Mouse (Mus musculus): ENCODE results near the gene Vps37c. TPM values are rescaled to one million over a fixed set of nuclear protein-coding genes. Genes with fewer than 3 reads are reported as not detected.
A peak's percentile ranks its signal among the peaks of the same experiment; 100 is the strongest.

Vps37c gene
- polyA plus RNA-seq, 1 experiment from 2014 or later, result 23.1 TPM

GRCm38 (mm10) chr19:10678772-10679067 lies 9.8 kb upstream of the Vps37c start:
- H3K4me1 ChIP-seq (ENCODE audit: control insufficient read depth, insufficient read depth, low read length), result no peaks in the 10 kb centered on the region
- WGBS, result 58% methylated on average over 1 of the region's 1 CpGs
- H3K4me3 ChIP-seq (ENCODE audit: low read depth, low read length), result no peak overlapping the region
- H3K27me3 ChIP-seq (ENCODE audit: control insufficient read depth, insufficient read depth, low read length), result no peaks in the 10 kb centered on the region
- H3K9ac ChIP-seq (replicated peaks; ENCODE audit: low read depth, low read length), result no peak overlapping the region
- no peak overlapping the region for H3K27ac ChIP-seq (ENCODE audit: low read depth, low read length)
- ATAC-seq (ENCODE audit: low read depth), result peak; percentile 41; the same call in 1 of the 2 replicates
- H3K36me3 ChIP-seq (ENCODE audit: control insufficient read depth, insufficient read depth, low read length), result no peaks in the 10 kb centered on the region
- no peaks in the 10 kb centered on the region for H3K9me3 ChIP-seq (ENCODE audit: control insufficient read depth, low read length)
- H3K4me2 ChIP-seq (ENCODE audit: low read depth, low read length), result no peak overlapping the region

GRCm38 (mm10) chr19:10681571-10681970 lies 7.0 kb upstream of the Vps37c start:
- H3K27ac ChIP-seq (ENCODE audit: low read depth, low read length), result no peak overlapping the region
- no peak overlapping the region for H3K4me2 ChIP-seq (ENCODE audit: low read depth, low read length)
- 70% methylated on average over 4 of the region's 4 CpGs for WGBS
- H3K36me3 ChIP-seq (ENCODE audit: control insufficient read depth, insufficient read depth, low read length), result no peaks in the 10 kb centered on the region
- no peaks in the 10 kb centered on the region for H3K27me3 ChIP-seq (ENCODE audit: control insufficient read depth, insufficient read depth, low read length)
- H3K9me3 ChIP-seq (ENCODE audit: control insufficient read depth, low read length), result no peaks in the 10 kb centered on the region
- H3K4me3 ChIP-seq (ENCODE audit: low read depth, low read length), result no peak overlapping the region
- H3K4me1 ChIP-seq (ENCODE audit: control insufficient read depth, insufficient read depth, low read length), result no peaks in the 10 kb centered on the region
- H3K9ac ChIP-seq (replicated peaks; ENCODE audit: low read depth, low read length), result no peak overlapping the region
- no peak for ATAC-seq (ENCODE audit: low read depth)

DNA sequence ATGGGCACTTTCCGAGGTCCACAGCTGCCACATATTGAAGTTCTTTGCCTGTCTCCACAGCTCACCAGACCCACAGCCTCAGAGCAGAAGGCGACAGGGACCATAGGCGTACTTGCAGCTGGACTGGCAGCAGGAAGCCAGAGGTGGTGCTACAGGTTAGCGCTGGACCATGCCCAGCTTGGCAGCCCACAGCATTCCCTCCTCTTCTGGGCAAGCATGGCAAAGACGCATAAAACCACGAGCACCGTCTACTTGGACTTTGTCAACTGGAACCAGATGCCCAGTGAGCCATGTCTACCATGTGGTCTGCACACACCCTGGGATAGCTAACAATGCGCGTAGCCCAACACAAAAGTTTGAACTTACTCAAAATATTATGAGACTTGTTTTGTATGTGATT lies 3.5 kb upstream of the Vps37c start:
- Histone ChIP-seq H3K27me3 (ENCODE audit: control insufficient read depth, insufficient read depth, low read length) (no peaks in the 10 kb centered on the region), H3K9ac (replicated peaks; ENCODE audit: low read depth, low read length) (no peak overlapping the region), H3K27ac (ENCODE audit: low read depth, low read length) (no peak overlapping the region), H3K4me3 (ENCODE audit: low read depth, low read length) (no peak overlapping the region), H3K4me1 (ENCODE audit: control insufficient read depth, insufficient read depth, low read length) (peaks cover 13% of the 10 kb centered on the region), H3K36me3 (ENCODE audit: control insufficient read depth, insufficient read depth, low read length) (no peaks in the 10 kb centered on the region), H3K4me2 (ENCODE audit: low read depth, low read length) (no peak overlapping the region), H3K9me3 (ENCODE audit: control insufficient read depth, low read length) (no peaks in the 10 kb centered on the region)
- WGBS, result 91% methylated on average over 9 of the region's 9 CpGs
- no peak for ATAC-seq (ENCODE audit: low read depth)

DNA sequence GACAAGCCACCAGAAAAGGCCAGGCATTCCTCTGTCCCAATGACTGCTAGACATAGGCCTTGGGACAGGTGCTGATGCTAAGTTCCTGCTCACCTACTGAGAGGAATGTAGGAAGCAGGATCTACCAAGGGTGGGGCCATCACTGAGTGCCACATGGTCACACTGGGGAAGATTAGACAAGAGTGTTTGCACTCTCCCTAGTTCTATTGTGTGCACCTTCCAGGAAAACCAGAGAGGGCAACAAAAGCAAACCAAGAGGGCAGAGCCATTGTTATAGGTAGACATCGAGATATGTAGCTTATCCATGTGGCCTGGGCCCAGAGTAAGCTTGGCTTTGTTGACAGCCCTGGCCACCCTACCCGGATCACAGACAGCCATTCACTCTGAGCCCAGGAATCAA lies 2.8 kb upstream of the Vps37c start:
- H3K27me3 ChIP-seq (ENCODE audit: control insufficient read depth, insufficient read depth, low read length), result no peaks in the 10 kb centered on the region
- peaks cover 15% of the 10 kb centered on the region for H3K4me1 ChIP-seq (ENCODE audit: control insufficient read depth, insufficient read depth, low read length)
- 82% methylated on average over 2 of the region's 2 CpGs for WGBS
- no peaks in the 10 kb centered on the region for H3K9me3 ChIP-seq (ENCODE audit: control insufficient read depth, low read length)
- H3K4me3 ChIP-seq (ENCODE audit: low read depth, low read length), result no peak overlapping the region
- no peaks in the 10 kb centered on the region for H3K36me3 ChIP-seq (ENCODE audit: control insufficient read depth, insufficient read depth, low read length)
- H3K27ac ChIP-seq (ENCODE audit: low read depth, low read length), result no peak overlapping the region
- no peak overlapping the region for H3K9ac ChIP-seq (replicated peaks; ENCODE audit: low read depth, low read length)
- no peak overlapping the region for H3K4me2 ChIP-seq (ENCODE audit: low read depth, low read length)
- ATAC-seq (ENCODE audit: low read depth), result no peak

GRCm38 (mm10) chr19:10689470-10690166 lies 1.1 kb downstream of the Vps37c start:
- peak overlapping the region; percentile 77 for H3K4me3 ChIP-seq (ENCODE audit: low read depth, low read length)
- H3K4me2 ChIP-seq (ENCODE audit: low read depth, low read length), result peak overlapping the region; percentile 84
- H3K27me3 ChIP-seq (ENCODE audit: control insufficient read depth, insufficient read depth, low read length), result no peaks in the 10 kb centered on the region
- peak overlapping the region; percentile 97 for H3K27ac ChIP-seq (ENCODE audit: low read depth, low read length)
- peaks cover 15% of the 10 kb centered on the region for H3K4me1 ChIP-seq (ENCODE audit: control insufficient read depth, insufficient read depth, low read length)
- no peaks in the 10 kb centered on the region for H3K36me3 ChIP-seq (ENCODE audit: control insufficient read depth, insufficient read depth, low read length)
- WGBS, result 39% methylated on average over 5 of the region's 5 CpGs
- no peaks in the 10 kb centered on the region for H3K9me3 ChIP-seq (ENCODE audit: control insufficient read depth, low read length)
- ATAC-seq (ENCODE audit: low read depth), result peak; percentile 0; the same call in 1 of the 2 replicates
- peak overlapping the region; percentile 88 for H3K9ac ChIP-seq (replicated peaks; ENCODE audit: low read depth, low read length)

DNA sequence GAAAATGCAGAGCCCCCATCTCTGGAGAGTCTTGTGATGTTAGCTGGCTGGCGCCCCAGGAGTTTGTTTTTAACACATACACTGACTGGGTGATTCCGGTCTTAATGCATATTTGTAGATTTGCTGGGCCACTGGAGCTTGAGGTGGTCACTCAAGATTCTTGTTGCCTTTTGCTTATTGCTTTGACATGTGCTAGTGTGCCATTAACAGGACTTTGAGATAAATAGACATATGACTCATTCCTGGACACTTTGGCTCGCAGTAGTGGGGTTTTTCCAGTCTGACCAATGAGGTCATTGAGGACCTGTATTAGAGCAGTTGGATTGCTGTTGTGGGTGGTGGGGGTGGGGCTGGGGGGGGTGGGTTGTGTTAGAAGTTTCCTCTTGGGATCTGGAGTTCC lies 1.8 kb downstream of the Vps37c start:
- no peak for ATAC-seq (ENCODE audit: low read depth)
- H3K9ac ChIP-seq (replicated peaks; ENCODE audit: low read depth, low read length), result no peak overlapping the region; the same call in 1 of the 2 replicates
- peak overlapping the region; percentile 84; the same call in 1 of the 2 replicates for H3K4me2 ChIP-seq (ENCODE audit: low read depth, low read length)
- no peaks in the 10 kb centered on the region for H3K9me3 ChIP-seq (ENCODE audit: control insufficient read depth, low read length)
- H3K4me3 ChIP-seq (ENCODE audit: low read depth, low read length), result 0 out of 2 replicates have a peak overlapping the region, but pooled peaks have one; percentile 77
- peaks cover 18% of the 10 kb centered on the region for H3K4me1 ChIP-seq (ENCODE audit: control insufficient read depth, insufficient read depth, low read length)
- no peaks in the 10 kb centered on the region for H3K36me3 ChIP-seq (ENCODE audit: control insufficient read depth, insufficient read depth, low read length)
- H3K27me3 ChIP-seq (ENCODE audit: control insufficient read depth, insufficient read depth, low read length), result no peaks in the 10 kb centered on the region
- 88% methylated on average over 3 of the region's 3 CpGs for WGBS
- H3K27ac ChIP-seq (ENCODE audit: low read depth, low read length), result no peak overlapping the region

- H3K9me3 ChIP-seq (ENCODE audit: control insufficient read depth, low read length), result no peaks in the 10 kb centered on the region
- no peak overlapping the region for H3K27ac ChIP-seq (ENCODE audit: low read depth, low read length)
- peaks cover 25% of the 10 kb centered on the region for H3K4me1 ChIP-seq (ENCODE audit: control insufficient read depth, insufficient read depth, low read length)
- H3K27me3 ChIP-seq (ENCODE audit: control insufficient read depth, insufficient read depth, low read length), result no peaks in the 10 kb centered on the region
- H3K4me2 ChIP-seq (ENCODE audit: low read depth, low read length), result no peak overlapping the region
- H3K9ac ChIP-seq (replicated peaks; ENCODE audit: low read depth, low read length), result no peak overlapping the region
- WGBS, result 93% methylated on average over 4 of the region's 4 CpGs
- no peak for ATAC-seq (ENCODE audit: low read depth)
- no peaks in the 10 kb centered on the region for H3K36me3 ChIP-seq (ENCODE audit: control insufficient read depth, insufficient read depth, low read length)
- H3K4me3 ChIP-seq (ENCODE audit: low read depth, low read length), result no peak overlapping the region
These were observed 2.6 kb downstream of the Vps37c start for GRCm38 (mm10) chr19:10691121-10691520.

DNA sequence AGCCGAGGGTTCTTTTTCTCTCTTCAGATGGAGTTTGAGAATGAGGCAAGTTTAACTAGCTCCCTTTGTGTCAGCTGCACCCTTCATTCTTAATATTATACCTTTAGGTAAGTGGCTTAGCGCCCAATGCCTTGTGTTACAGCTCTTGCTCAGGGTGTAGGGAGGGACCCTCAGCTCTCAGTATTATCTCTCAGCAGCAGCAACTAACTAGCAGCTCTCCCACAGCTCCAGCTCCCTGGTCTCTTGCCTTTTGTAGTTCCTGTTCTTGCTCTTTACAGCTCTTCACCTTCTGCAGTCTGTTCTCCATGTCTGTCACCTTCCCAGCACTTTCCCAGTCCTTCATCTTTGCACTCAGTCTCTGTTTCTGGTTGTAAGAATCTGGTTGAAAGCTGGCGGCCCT lies 3.1 kb downstream of the Vps37c start:
- Histone ChIP-seq H3K9ac (replicated peaks; ENCODE audit: low read depth, low read length) (no peak overlapping the region), H3K27me3 (ENCODE audit: control insufficient read depth, insufficient read depth, low read length) (no peaks in the 10 kb centered on the region), H3K36me3 (ENCODE audit: control insufficient read depth, insufficient read depth, low read length) (no peaks in the 10 kb centered on the region), H3K4me3 (ENCODE audit: low read depth, low read length) (no peak overlapping the region), H3K27ac (ENCODE audit: low read depth, low read length) (no peak overlapping the region), H3K4me1 (ENCODE audit: control insufficient read depth, insufficient read depth, low read length) (peaks cover 29% of the 10 kb centered on the region), H3K4me2 (ENCODE audit: low read depth, low read length) (no peak overlapping the region), H3K9me3 (ENCODE audit: control insufficient read depth, low read length) (no peaks in the 10 kb centered on the region)
- WGBS, result 79% methylated on average over 3 of the region's 3 CpGs
- ATAC-seq (ENCODE audit: low read depth), result no peak

- 90% methylated on average over 4 of the region's 4 CpGs for WGBS
- H3K9me3 ChIP-seq (ENCODE audit: control insufficient read depth, low read length), result no peaks in the 10 kb centered on the region
- no peak overlapping the region for H3K4me2 ChIP-seq (ENCODE audit: low read depth, low read length)
- H3K36me3 ChIP-seq (ENCODE audit: control insufficient read depth, insufficient read depth, low read length), result no peaks in the 10 kb centered on the region
- H3K4me1 ChIP-seq (ENCODE audit: control insufficient read depth, insufficient read depth, low read length), result peaks cover 29% of the 10 kb centered on the region
- no peak overlapping the region for H3K9ac ChIP-seq (replicated peaks; ENCODE audit: low read depth, low read length)
- H3K27ac ChIP-seq (ENCODE audit: low read depth, low read length), result no peak overlapping the region
- H3K4me3 ChIP-seq (ENCODE audit: low read depth, low read length), result no peak overlapping the region
- ATAC-seq (ENCODE audit: low read depth), result no peak
- H3K27me3 ChIP-seq (ENCODE audit: control insufficient read depth, insufficient read depth, low read length), result no peaks in the 10 kb centered on the region
These were observed 3.8 kb downstream of the Vps37c start for GRCm38 (mm10) chr19:10692361-10692760.

Data from neural tube, embryonic 14.5 days (tissue).